Comparison of ENCODE assay signal across 8 mouse cellular contexts in the genomic region with DNA sequence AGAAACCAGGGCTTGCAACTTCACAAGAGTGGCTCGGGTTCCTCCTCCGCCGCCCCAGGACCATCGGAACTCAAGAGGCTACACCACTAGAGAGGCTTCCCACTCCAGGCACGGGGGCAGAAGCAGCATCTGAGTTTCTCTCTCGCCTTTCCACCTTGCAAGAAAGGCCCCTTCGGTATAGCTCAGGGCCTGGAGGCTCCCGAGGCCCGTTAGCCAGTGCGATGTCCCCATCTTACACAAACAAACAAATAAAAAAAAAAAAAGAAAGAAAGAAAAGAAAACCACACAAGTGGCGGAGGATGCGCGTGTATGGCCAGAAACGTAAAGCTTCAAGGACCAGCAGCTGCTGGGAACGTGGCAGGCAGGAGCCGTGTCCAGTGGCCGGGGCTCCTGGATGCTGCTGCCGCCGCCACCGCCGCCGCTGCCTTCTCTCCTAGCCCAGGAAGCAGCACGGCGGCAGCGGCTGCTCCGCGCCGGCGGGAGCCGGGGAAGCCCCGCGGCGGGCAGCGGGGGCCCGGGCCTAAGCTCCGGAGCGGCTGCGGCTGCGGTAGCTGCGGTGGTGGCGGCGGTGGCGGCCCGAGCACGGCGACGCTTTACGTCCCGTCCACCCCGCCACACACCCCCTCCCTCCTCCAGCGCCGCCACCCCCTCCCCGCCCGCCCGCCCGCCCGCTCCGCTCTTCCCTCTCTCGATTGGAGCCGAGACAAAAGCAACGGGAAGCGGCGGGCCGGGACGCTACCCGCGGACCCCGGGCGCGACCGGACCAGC. TPM values are rescaled to one million over a fixed set of nuclear protein-coding genes. Genes with fewer than 3 reads are reported as not detected.
DNase-seq lines count a peak whose midpoint lies in the region; ATAC-seq and TF ChIP-seq lines count a peak whose summit lies in the region.

No protein-coding gene starts in this region.

- WGBS in bone marrow, adult 2 months, result under 1% methylated on average over 59 of the region's 71 CpGs
- WGBS in heart, embryonic 16.5 days, result under 1% methylated on average over 36 of the region's 71 CpGs
- WGBS in lung, embryonic 15.5 days, result under 1% methylated on average over 24 of the region's 71 CpGs
- under 1% methylated on average over 48 of the region's 71 CpGs for WGBS in olfactory bulb, adult 2 months

- H3K4me1 ChIP-seq in CH12.LX (ENCODE audit: control insufficient read depth in 1 of 2, insufficient read depth in 2 of 2), result peaks cover 0 to 25% of the 10 kb centered on the region in 2 experiments; a peak in 2 of 4 replicates
- peaks cover 2% of the 10 kb centered on the region; the same call in 1 of the 2 replicates for H3K4me1 ChIP-seq in bone marrow, adult 2 months (ENCODE audit: control insufficient read depth, insufficient read depth, low read length)
- H3K4me1 ChIP-seq in embryonic fibroblast, embryonic 13.5 days (ENCODE audit: control insufficient read depth, insufficient read depth, low read length), result peaks cover 2% of the 10 kb centered on the region; the same call in 1 of the 2 replicates
- H3K4me1 ChIP-seq in heart, embryonic 16.5 days (ENCODE audit: control insufficient read depth, insufficient read depth, low read length), result peaks cover 6% of the 10 kb centered on the region; the same call in 1 of the 2 replicates
- peaks cover 13% of the 10 kb centered on the region for H3K4me1 ChIP-seq in lung, embryonic 15.5 days
- peaks cover 3% of the 10 kb centered on the region; the same call in 1 of the 2 replicates for H3K4me1 ChIP-seq in olfactory bulb, adult 2 months (ENCODE audit: control insufficient read depth, insufficient read depth, low read length)

- ATAC-seq in heart, embryonic 16.5 days (replicated peaks; ENCODE audit: extremely low read depth, insufficient read depth, low FRiP score), result peak; percentile 66
- ATAC-seq in lung, embryonic 15.5 days (ENCODE audit: borderline replicate concordance, extremely low read depth, low FRiP score, low TSS enrichment), result peak; percentile 85

- TF ChIP-seq RAD21 in CH12.LX (IDR thresholded peaks at IDR 0.05; ENCODE audit: low read depth, low read length), result no peak

- peak; percentile 63 for DNase-seq in CH12.LX (ENCODE audit: extremely low read depth)
- peak; percentile 41 to 73 for DNase-seq in kidney, postnatal 25 days
- peak; percentile 66 for DNase-seq in thymus, postnatal 0 days (ENCODE audit: low spot score)

- in situ Hi-C loops in CH12.LX (cut with MboI; ENCODE audit: low pct_ligation_motif_present, low pct_unique_long_range_greater_than_20kb, low sequenced_read_pairs), result no loop called here

- no peak for TF ChIP-seq EP300 in CH12.LX (IDR thresholded peaks at IDR 0.05; ENCODE audit: low read length)

- peaks cover 9 to 22% of the 10 kb centered on the region in 2 experiments for H3K36me3 ChIP-seq in CH12.LX (replicated peaks in 1 of 2; ENCODE audit: control insufficient read depth in 1 of 2, insufficient read depth in 1 of 2, low read length in 1 of 2)
- H3K36me3 ChIP-seq in heart, embryonic 16.5 days (ENCODE audit: control insufficient read depth, insufficient read depth), result peaks cover 12% of the 10 kb centered on the region
- H3K36me3 ChIP-seq in lung, embryonic 15.5 days, result no peaks in the 10 kb centered on the region

- H3K4me2 ChIP-seq in CH12.LX (ENCODE audit: insufficient read depth, low read depth, poor library complexity, severe bottlenecking), result peak overlapping the region; percentile 60
- H3K4me2 ChIP-seq in heart, embryonic 16.5 days (ENCODE audit: low read depth, low read length), result peak overlapping the region; percentile 72
- peak overlapping the region; percentile 68 for H3K4me2 ChIP-seq in lung, embryonic 15.5 days

- peak overlapping the region; percentile 88 for H3K27ac ChIP-seq in CH12.LX (ENCODE audit: insufficient read depth, low read depth)
- H3K27ac ChIP-seq in bone marrow, adult 2 months (ENCODE audit: control insufficient read depth, insufficient read depth, low read depth, low read length, poor library complexity), result peak overlapping the region; percentile 100
- peak overlapping the region; percentile 55 for H3K27ac ChIP-seq in embryonic fibroblast, embryonic 13.5 days (ENCODE audit: insufficient read depth, low read length)
- H3K27ac ChIP-seq in heart, embryonic 16.5 days (ENCODE audit: low read length), result peak overlapping the region; percentile 96
- peak overlapping the region; percentile 98 for H3K27ac ChIP-seq in lung, embryonic 15.5 days
- H3K27ac ChIP-seq in olfactory bulb, adult 2 months (ENCODE audit: insufficient read depth, low read depth, low read length), result peak overlapping the region; percentile 59; the same call in 1 of the 2 replicates

- peak overlapping the region; percentile 78 to 85 (median 84) for H3K4me3 ChIP-seq in CH12.LX (replicated peaks in 1 of 3; ENCODE audit: low read depth in 2 of 3, low read length in 2 of 3, poor library complexity in 1 of 3)
- peak overlapping the region; percentile 80 for H3K4me3 ChIP-seq in bone marrow, adult 2 months (replicated peaks; ENCODE audit: control insufficient read depth, low read depth, low read length)
- peak overlapping the region; percentile 86 for H3K4me3 ChIP-seq in embryonic fibroblast, embryonic 13.5 days (ENCODE audit: insufficient read depth, low read length)
- peak overlapping the region; percentile 88 for H3K4me3 ChIP-seq in heart, embryonic 16.5 days (ENCODE audit: low read length)
- peak overlapping the region; percentile 99 for H3K4me3 ChIP-seq in lung, embryonic 15.5 days
- H3K4me3 ChIP-seq in olfactory bulb, adult 2 months (ENCODE audit: insufficient read depth, low read depth, low read length), result peak overlapping the region; percentile 74

- dilution Hi-C loops in CH12.LX (cut with MboI; ENCODE audit: extremely low pct_ligation_motif_present, extremely low pct_unique_long_range_greater_than_20kb, low sequenced_read_pairs), result no loop called here

- TF ChIP-seq CTCF in CH12.LX (conservative IDR thresholded peaks at IDR 0.05 in 1 of 2, IDR thresholded peaks at IDR 0.05 in 1 of 2; ENCODE audit: low read depth in 2 of 2, low read length in 2 of 2), result no peak
- no peak for TF ChIP-seq CTCF in bone marrow, adult 2 months (IDR thresholded peaks at IDR 0.05; ENCODE audit: control insufficient read depth, insufficient read depth, low read length)
- no peak for TF ChIP-seq CTCF in embryonic fibroblast, embryonic 13.5 days (IDR thresholded peaks at IDR 0.05; ENCODE audit: borderline replicate concordance, insufficient read depth, low read length)
- no peak for TF ChIP-seq CTCF in olfactory bulb, adult 2 months (IDR thresholded peaks at IDR 0.05; ENCODE audit: insufficient read depth, low read depth, low read length)

- peaks cover 40% of the 10 kb centered on the region for H3K79me2 ChIP-seq in CH12.LX (replicated peaks; ENCODE audit: control insufficient read depth, extremely low read depth, insufficient read depth, poor library complexity, severe bottlenecking)

- peak overlapping the region; percentile 96 for H3K9ac ChIP-seq in CH12.LX (ENCODE audit: insufficient read depth, low read depth)
- peak overlapping the region; percentile 94 for H3K9ac ChIP-seq in heart, embryonic 16.5 days (ENCODE audit: low read length)
- H3K9ac ChIP-seq in lung, embryonic 15.5 days, result peak overlapping the region; percentile 93

- no peak; the same call in 1 of the 2 replicates for TF ChIP-seq POLR2A in CH12.LX (IDR thresholded peaks at IDR 0.05; ENCODE audit: low read depth, low read length)
- 0 out of 2 replicates have a peak, but pooled peaks have one; percentile 12 for TF ChIP-seq POLR2A in bone marrow, adult 2 months (IDR thresholded peaks at IDR 0.05; ENCODE audit: borderline replicate concordance, control insufficient read depth, low read depth, low read length)
- TF ChIP-seq POLR2A in embryonic fibroblast, embryonic 13.5 days (IDR thresholded peaks at IDR 0.05; ENCODE audit: low read depth, low read length), result peak; percentile 36; the same call in 1 of the 2 replicates
- no peak for TF ChIP-seq POLR2A in olfactory bulb, adult 2 months (IDR thresholded peaks at IDR 0.05; ENCODE audit: insufficient read depth, low read depth, low read length)

- H3K9me3 ChIP-seq in CH12.LX (replicated peaks; ENCODE audit: low read length), result no peaks in the 10 kb centered on the region
- H3K9me3 ChIP-seq in heart, embryonic 16.5 days (replicated peaks; ENCODE audit: control insufficient read depth, low read length), result no peaks in the 10 kb centered on the region
- H3K9me3 ChIP-seq in lung, embryonic 15.5 days, result no peaks in the 10 kb centered on the region

- no peaks in the 10 kb centered on the region for H3K27me3 ChIP-seq in CH12.LX (replicated peaks)
- H3K27me3 ChIP-seq in heart, embryonic 16.5 days (ENCODE audit: control insufficient read depth, insufficient read depth, low read length), result no peaks in the 10 kb centered on the region
- no peaks in the 10 kb centered on the region for H3K27me3 ChIP-seq in lung, embryonic 15.5 days

TF ChIP-seq in CH12.LX, 34 proteins besides CTCF, POLR2A, EP300 and RAD21:
- peak; percentile 18; the same call in 1 of the 2 replicates for TF ChIP-seq MXI1 (IDR thresholded peaks at IDR 0.05; ENCODE audit: low read depth, low read length)
- TF ChIP-seq HCFC1 (IDR thresholded peaks at IDR 0.05; ENCODE audit: low read depth, low read length), result 0 out of 2 replicates have a peak, but pooled peaks have one; percentile 3
- TF ChIP-seq ZMIZ1 (IDR thresholded peaks at IDR 0.05; ENCODE audit: low read depth, low read length), result peak; percentile 33; the same call in 1 of the 2 replicates
- TF ChIP-seq ELF1 (IDR thresholded peaks at IDR 0.05; ENCODE audit: low read depth, low read length), result no peak
- TF ChIP-seq UBTF (IDR thresholded peaks at IDR 0.05; ENCODE audit: low read depth, low read length), result peak; percentile 37; the same call in 1 of the 2 replicates
- no peak for TF ChIP-seq SIN3A (IDR thresholded peaks at IDR 0.05; ENCODE audit: low read length)
- TF ChIP-seq ZC3H11A (IDR thresholded peaks at IDR 0.05; ENCODE audit: low read depth, low read length), result no peak
- TF ChIP-seq RCOR1 (conservative IDR thresholded peaks at IDR 0.05; ENCODE audit: low read depth, low read length), result no peak

RNA-seq across cellular contexts. Expression of gene Cnot2, which starts 0.5 kb away (rescaled TPM):
- total RNA-seq in CH12.LX (2012; rRNA removed) (69.5 and 77.6 TPM in 2 replicates), CH12.LX (2014; rRNA removed) (150 and 155 TPM in 2 replicates)
- 92.2 and 97.0 TPM in 2 replicates for polyA plus RNA-seq in CH12.LX (2012; ENCODE audit: insufficient read length, low read depth)
- 26.4 and 40.5 TPM in 2 replicates for polyA plus RNA-seq in bone marrow, adult 2 months (2011; ENCODE audit: insufficient read depth, insufficient read length, low replicate concordance, missing spikeins)
- 81.5 and 111 TPM in 2 replicates for polyA plus RNA-seq in embryonic fibroblast, embryonic 13.5 days (2011; ENCODE audit: insufficient read length, low read depth, missing spikeins)
- 66.8 and 73.6 TPM in 2 replicates for polyA plus RNA-seq in heart, embryonic 16.5 days (2015; fragmentation: Nextera tagmentation; extraction: Ambion mirVana)
- polyA plus RNA-seq in lung, embryonic 15.5 days (2015; fragmentation: Nextera tagmentation; extraction: Ambion mirVana), result 103 and 104 TPM in 2 replicates
- polyA plus RNA-seq in olfactory bulb, adult 2 months (2012; ENCODE audit: insufficient read depth, insufficient read length, low replicate concordance, missing spikeins), result not detected in 2 replicates
- 172 and 182 TPM in 2 replicates for polyA plus RNA-seq in thymus, postnatal 0 days (2015; fragmentation: Nextera tagmentation; extraction: Ambion mirVana)

Comparison
In these comparisons a context has a peak if more than half of its experiments do, and no peak if none do; other contexts are left out.
1. Peak in every context shown above with its lines: DNase-seq, ATAC-seq, H3K4me3 ChIP-seq and H3K27ac ChIP-seq.
2. POLR2A ChIP-seq: peak in bone marrow, adult 2 months (single experiment) and embryonic fibroblast, embryonic 13.5 days (single experiment); none in CH12.LX (single experiment) and olfactory bulb, adult 2 months (single experiment).